Mouse (Mus musculus) kidney, postnatal 14 days (tissue): ENCODE data around the gene Ptma.
"Not testable (repeated sequence)": the region's sequence is repeated elsewhere in the genome, so short reads cannot be mapped to it uniquely, and the experiment has no call there.

Experiments
- DNase-seq: peaks from one replicate; pipeline ENCODE4 v3.0.0; 2022; ENCODE audit warnings: mixed read lengths

The Ptma gene

GRCm38 (mm10) chr1:86497361-86497760 is 29.2 kb upstream of the Ptma start:
- peak; percentile 82 for DNase-seq

GRCm38 (mm10) chr1:86497986-86498385 is 28.5 kb upstream of the Ptma start:
- DNase-seq: peak; percentile 85

DNA sequence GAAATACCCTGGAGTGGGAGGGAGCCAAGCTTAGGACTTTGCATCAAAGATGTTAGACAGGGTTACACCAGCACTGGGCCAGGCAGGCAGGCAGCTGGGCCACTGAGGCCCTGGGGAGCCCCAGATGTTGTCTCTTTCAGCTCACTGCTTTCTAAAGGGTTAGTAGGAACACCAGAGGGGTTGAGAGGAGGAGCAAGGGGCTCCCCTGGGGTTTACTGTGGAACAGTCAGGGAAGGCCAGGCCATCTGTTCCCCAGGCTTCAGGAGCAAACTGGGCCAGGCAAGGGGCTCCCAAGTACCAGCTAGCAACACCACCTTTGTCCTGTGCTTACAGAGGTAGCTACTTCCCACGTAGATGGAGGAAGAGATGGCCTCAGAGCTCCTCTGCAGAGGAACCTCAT is 27.9 kb upstream of the Ptma start:
- no peak for DNase-seq

GRCm38 (mm10) chr1:86499903-86500302 is 26.6 kb upstream of the Ptma start:
- peak; percentile 83 for DNase-seq

DNA sequence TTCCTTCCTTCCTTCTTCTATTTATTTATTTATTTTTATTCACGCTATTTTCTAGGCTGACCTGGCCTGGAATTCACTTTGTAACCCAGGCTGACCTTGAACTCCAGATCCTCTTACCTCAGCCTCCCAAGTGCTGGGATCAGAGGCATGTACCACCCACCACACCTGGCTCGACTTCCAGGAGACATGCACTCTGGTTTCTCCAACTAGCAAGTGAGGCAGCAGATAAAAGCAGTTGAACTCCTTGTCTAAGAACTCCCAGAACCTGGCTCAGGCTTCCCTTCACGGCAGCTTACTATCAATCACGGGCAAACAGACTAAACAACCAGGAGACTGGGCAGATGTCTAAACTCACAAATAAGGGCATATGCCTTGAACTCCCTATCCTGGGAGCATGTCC is 25.8 kb upstream of the Ptma start:
- no peak for DNase-seq

DNA sequence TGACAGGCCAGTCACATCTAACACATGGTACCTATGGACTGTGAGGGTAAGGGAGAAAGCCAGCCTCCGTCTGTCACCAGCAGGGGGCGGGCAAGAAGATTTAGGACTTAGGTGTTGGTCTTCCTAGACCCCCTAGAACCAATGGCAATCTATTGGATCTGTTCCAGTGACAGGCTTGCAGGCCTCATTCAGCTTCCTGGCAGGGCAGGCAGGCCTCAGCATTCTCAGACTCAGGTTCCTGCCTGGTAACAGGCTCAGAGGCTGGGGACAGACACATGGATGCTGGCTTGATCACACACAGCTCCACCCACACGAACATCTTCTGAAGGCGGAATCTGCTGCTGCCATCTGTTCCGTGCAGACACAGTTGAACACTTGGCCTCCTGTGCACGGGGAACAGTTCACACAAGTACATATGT is 25.4 kb upstream of the Ptma start:
- peak; percentile 58 for DNase-seq

GRCm38 (mm10) chr1:86501559-86501958 is 25.0 kb upstream of the Ptma start:
- DNase-seq: peak; percentile 95

DNA sequence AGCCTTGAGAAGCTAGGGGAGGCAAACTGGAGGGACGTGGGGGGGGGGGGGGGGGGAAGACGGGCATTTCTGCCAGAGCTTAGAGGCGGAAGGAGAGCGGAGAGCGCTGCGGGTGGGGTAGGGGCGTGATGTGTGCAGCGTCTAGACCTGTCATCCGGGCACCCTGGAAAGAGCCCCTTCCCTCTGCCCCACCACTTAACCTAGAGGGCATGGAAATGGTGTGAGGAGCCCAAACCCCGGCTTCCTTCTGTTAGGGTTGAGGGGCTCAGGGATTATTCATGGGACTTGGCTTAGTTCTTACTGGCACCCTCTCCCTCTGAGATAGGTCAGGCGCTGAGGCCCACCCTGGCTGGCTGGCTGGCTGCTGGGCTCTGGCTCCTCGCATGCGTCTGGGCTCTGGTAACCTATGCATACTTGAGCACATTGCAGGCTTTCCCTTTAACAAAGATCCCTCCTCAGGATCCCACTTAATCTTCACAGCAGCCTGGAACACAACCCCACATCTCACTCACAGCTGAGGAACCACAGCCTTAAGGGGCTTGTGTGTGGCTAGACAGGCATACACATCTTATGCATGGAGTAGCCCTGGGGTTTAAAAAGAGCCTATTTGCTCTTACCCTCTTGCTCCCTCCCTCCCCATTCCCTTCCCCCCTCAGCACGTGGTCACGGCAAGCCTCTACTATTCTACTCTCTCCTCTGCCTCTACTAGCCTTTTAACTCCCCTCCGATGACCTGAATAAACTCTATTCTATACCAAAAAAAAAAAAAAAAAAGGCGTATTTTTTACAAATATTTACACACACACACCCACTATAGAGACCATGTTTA is 24.1 kb upstream of the Ptma start:
- DNase-seq: no peak

DNA sequence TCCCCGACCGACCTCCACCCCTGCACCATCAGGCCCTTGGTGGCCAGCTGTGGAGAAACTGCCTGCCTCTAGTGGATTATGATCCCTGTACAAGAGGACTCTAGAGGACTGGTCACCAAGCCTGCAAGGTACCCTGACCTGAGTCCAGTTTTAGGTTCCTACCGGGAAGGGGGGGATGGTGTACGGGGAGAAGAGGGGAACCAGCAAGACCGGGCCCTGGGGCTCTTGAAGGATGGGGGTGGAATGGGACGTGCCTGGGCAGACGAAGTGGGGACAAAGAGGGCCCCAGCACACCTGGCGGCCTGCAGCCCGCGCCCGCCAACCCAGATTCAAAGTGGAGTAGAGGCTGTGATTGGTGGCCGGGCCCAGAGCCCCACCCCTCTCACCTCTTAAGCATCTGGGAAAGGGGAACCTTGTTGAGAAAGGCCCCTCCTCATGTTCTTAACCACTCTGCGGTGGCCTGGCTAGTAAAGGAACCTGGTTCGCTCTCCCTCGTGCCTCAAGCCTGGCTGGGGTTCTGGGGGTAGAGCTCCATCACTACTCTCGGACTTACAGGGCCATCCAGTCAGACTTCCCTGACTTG is 23.3 kb upstream of the Ptma start:
- peak; percentile 48 for DNase-seq

DNA sequence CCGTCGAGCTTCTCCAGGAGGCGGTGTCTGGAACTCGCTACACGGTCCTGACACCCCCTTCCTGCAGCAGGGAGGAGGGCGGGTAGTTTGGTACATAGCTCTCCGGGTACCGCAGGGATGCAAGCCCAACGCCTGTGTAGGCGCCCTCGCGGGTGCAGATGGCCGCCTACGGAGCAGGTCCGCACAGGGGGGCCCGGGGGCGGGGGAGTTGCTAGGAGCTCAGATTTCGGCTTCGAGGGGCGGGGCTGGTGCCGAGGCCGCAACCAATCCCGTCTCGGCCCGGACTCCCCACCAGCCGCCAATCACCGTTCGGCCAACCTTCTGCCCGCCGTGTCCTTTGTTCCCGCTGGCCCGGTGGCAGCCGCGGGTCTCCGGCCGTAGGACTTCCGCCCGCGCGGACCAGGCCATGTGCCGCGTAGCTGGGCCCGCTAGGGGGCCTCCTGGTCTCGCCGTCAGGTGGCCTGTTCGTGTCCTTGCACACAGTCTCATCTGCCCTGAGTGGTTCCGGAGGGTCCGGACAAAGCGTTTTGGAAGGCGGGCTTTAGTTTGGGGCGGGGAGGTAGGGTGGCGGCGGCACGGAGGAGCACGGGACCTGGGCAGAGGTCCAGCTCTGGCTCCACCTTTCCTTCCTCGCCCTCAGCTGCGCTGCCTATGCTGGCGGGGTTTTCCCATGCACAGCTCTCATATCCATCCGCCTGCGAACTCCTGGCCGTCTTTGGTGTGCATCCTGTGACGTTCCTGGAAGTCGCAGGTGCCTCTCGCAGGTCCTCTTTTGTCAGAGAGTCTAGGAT is 22.4 kb upstream of the Ptma start:
- DNase-seq: peak; percentile 99

- DNase-seq: peak; percentile 26
Observed at GRCm38 (mm10) chr1:86504697-86505421, 21.7 kb upstream of the Ptma start.

GRCm38 (mm10) chr1:86505461-86505860 is 21.1 kb upstream of the Ptma start:
- peak; percentile 63 for DNase-seq

- DNase-seq: no peak
Observed at GRCm38 (mm10) chr1:86506420-86506819, 20.1 kb upstream of the Ptma start.

DNA sequence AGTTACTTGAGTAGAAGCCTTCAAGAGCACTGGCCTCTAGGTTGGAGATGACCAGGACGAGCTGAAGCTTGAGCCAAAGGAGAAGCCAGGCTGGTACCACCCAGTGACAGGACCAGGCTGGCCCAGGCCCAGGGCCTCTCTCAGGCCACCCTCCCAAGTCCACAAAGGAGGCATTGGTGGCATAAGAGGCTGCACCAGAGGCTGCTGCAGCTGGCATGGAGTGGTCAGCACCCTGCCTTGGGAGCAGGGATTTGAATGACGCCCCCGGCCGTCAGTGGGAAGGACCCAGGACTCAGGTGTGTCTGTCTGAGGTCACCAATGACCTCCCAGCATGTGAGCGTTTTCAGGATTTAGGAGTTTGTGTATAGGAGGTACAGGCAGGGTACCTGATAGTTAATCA is 18.7 kb upstream of the Ptma start:
- DNase-seq: no peak

GRCm38 (mm10) chr1:86509410-86509809 is 17.1 kb upstream of the Ptma start:
- DNase-seq: peak; percentile 89

- DNase-seq: no peak
Observed at GRCm38 (mm10) chr1:86510266-86510665, 16.3 kb upstream of the Ptma start.

- DNase-seq: no peak
Observed at GRCm38 (mm10) chr1:86510676-86511441, 15.7 kb upstream of the Ptma start.

DNA sequence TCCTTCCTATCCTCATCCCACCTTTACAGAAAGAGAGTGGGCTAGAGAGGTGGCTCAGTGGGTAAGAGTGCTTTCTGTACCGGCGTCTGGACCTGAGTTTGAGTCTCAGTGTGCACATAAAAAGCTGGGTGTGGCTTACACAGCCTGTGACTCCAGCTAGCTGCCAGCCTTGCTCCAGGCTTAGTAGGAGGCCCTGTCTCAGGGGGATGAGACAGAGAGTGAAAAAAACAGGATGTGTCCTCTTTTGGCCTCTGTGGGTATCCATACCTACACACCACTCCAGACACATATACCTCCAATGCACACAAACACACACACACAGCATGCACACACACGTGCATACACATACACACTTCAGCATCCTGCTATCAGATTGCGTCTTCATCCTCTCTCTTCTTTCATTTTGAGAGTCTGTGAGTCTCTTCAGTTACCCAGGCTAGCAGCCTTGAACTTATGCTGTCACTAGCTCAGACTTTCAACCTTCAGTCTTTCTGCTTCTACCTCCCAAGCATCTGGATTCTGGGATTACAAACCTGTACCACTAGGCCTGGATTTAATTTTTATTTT is 14.3 kb upstream of the Ptma start:
- no peak for DNase-seq

- not testable (repeated sequence) for DNase-seq
Observed at GRCm38 (mm10) chr1:86513031-86513430, 13.5 kb upstream of the Ptma start.

DNA sequence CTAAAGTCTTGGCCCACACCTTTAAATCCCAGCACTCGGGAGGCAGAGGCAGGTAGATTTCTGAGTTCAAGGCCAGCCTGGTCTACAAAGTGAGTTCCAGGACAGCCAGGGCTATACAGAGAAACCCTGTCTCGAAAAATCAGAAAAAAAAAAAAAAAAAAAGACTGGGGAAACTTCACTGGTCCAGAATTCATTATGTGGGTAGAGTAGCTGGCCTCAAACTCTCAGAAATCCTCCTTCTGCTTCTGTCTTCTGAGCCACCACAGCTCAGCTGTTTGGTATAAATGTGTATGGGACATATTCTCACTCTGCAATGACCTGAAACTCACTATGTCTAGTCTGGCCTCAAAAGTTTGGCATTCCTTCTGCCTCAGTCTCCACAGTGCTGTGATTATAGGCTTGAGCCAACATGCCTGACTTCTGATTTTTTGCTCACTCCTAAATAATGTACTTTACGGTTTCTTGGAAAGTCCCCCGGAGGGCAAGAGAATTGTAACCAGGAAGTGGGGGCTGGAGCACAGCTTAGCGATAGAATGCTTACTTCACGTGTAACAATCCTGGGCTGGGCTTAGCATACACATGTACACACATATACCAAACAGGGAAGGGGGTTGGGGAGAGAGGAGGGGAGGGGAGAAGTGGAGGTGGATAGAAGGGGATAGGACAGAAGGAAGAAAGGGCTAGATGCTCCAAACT is 10.7 kb upstream of the Ptma start:
- DNase-seq: no peak

- no peak for DNase-seq
Observed at GRCm38 (mm10) chr1:86517076-86517475, 9.4 kb upstream of the Ptma start.
